Mouse (Mus musculus) heart, embryonic 11.5 days (tissue): ENCODE measurements around the gene Pacs1. TPM values are rescaled to one million over a fixed set of nuclear protein-coding genes. Genes with fewer than 3 reads are reported as not detected.
"Not testable (repeated sequence)": the region's sequence is repeated elsewhere in the genome, so short reads cannot be mapped to it uniquely, and the experiment has no call there.

Source experiments
- ATAC-seq: fragments of 200-750 bp; cut with Nextera tagmentation; replicated peaks from 2 replicates; pipeline ENCODE4 v1.8.0; 2017; ENCODE audit warnings: moderate library complexity; ENCODE audit not compliant: insufficient number of reproducible peaks, low FRiP score, low TSS enrichment
- H3K27ac ChIP-seq: fragments of 300-500 bp; sonication (generic); 2 replicates; pipeline ENCODE4 v1.5.1; 2014; ENCODE audit warnings: mild to moderate bottlenecking, low read depth, low read length
- H3K27me3 ChIP-seq: fragments of 300-500 bp; sonication (generic); 2 replicates; pipeline ENCODE4 v1.6.1; 2014; ENCODE audit warnings: mild to moderate bottlenecking, low read length, mixed read lengths; ENCODE audit not compliant: control insufficient read depth, insufficient read depth
- H3K36me3 ChIP-seq: fragments of 300-500 bp; sonication (generic); 2 replicates; pipeline ENCODE4 v1.6.1; 2014; ENCODE audit warnings: mild to moderate bottlenecking, low read length, moderate library complexity, mixed read lengths; ENCODE audit not compliant: control insufficient read depth, insufficient read depth
- H3K4me1 ChIP-seq: fragments of 300-500 bp; sonication (generic); 2 replicates; pipeline ENCODE4 v1.6.1; 2014; ENCODE audit warnings: low read length; ENCODE audit not compliant: control insufficient read depth, insufficient read depth
- H3K4me2 ChIP-seq: fragments of 300-500 bp; sonication (generic); 2 replicates; pipeline ENCODE4 v1.6.1; 2014; ENCODE audit warnings: mild to moderate bottlenecking, moderate library complexity
- H3K4me3 ChIP-seq: fragments of 300-500 bp; sonication (generic); 2 replicates; pipeline ENCODE4 v1.5.1; 2014; ENCODE audit warnings: low read depth, low read length
- H3K9ac ChIP-seq: fragments of 300-500 bp; sonication (generic); 2 replicates; pipeline ENCODE4 v1.6.1; 2014; ENCODE audit warnings: mild to moderate bottlenecking, low read depth, low read length, moderate library complexity
- H3K9me3 ChIP-seq: fragments of 300-500 bp; sonication (generic); replicated peaks from 2 replicates; pipeline ENCODE4 v1.6.1; 2016; ENCODE audit warnings: low read length; ENCODE audit not compliant: control insufficient read depth
- WGBS: fragments of 180-500 bp; shearing (Covaris S2); extraction: QIAGEN DNeasy Blood & Tissue Kit; methylation state at CpG from one replicate; pipeline ENCODE4 v1.1.7; 2014; ENCODE audit not compliant: insufficient replicate concordance; 5-methylcytosine and 5-hydroxymethylcytosine counted together
- polyA plus RNA-seq: library from polyadenylated mRNA; unstranded; fragments of >200 nt; fragmentation: Nextera tagmentation; extraction: Ambion mirVana; gene quantifications from 2 replicates; pipeline ENCODE4 v1.2.1, GENCODE M21; 2014

Pacs1 gene
- polyA plus RNA-seq, 1 experiment from 2014 or later, result 22.8 TPM

GRCm38 (mm10) chr19:5236981-5237380 is 35.9 kb downstream of the Pacs1 start:
- not testable (repeated sequence) for H3K36me3 ChIP-seq, H3K4me1 ChIP-seq, H3K27ac ChIP-seq, ATAC-seq, H3K4me3 ChIP-seq, H3K9me3 ChIP-seq, H3K9ac ChIP-seq, H3K27me3 ChIP-seq, H3K4me2 ChIP-seq
- 83% methylated on average over 1 of the region's 1 CpGs for WGBS

DNA sequence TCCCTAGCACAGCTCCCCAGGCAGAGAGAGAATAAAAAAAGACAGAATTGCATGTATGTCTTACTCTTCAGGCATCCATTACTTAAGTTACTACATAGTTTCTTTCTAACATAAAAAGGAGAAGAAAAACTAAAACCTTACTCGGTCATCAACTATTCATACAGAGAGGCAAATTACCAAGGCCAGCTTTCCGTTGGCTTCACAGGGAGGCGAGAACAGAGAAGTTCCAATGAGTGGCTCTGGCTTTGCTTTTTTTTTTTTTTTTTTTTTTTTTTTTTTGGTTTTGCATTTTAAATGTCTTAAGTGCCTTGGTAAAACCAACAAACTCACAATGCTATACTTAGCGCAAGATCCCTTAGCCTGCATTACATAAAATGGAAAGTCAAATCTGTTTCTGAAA is 40.2 kb downstream of the Pacs1 start:
- Histone ChIP-seq H3K36me3 (no peaks in the 10 kb centered on the region), H3K9ac (no peak overlapping the region), H3K4me3 (no peak overlapping the region), H3K27me3 (no peaks in the 10 kb centered on the region), H3K4me1 (no peaks in the 10 kb centered on the region), H3K9me3 (no peaks in the 10 kb centered on the region), H3K4me2 (no peak overlapping the region), H3K27ac (no peak overlapping the region)
- 87% methylated on average over 4 of the region's 4 CpGs for WGBS
- ATAC-seq, result no peak

GRCm38 (mm10) chr19:5230110-5230509 is 42.8 kb downstream of the Pacs1 start:
- Histone ChIP-seq H3K4me1 (no peaks in the 10 kb centered on the region), H3K36me3 (no peaks in the 10 kb centered on the region), H3K9ac (no peak overlapping the region), H3K9me3 (no peaks in the 10 kb centered on the region), H3K4me3 (no peak overlapping the region), H3K27ac (no peak overlapping the region), H3K27me3 (no peaks in the 10 kb centered on the region), H3K4me2 (no peak overlapping the region)
- 77% methylated on average over 2 of the region's 2 CpGs for WGBS
- ATAC-seq, result no peak

DNA sequence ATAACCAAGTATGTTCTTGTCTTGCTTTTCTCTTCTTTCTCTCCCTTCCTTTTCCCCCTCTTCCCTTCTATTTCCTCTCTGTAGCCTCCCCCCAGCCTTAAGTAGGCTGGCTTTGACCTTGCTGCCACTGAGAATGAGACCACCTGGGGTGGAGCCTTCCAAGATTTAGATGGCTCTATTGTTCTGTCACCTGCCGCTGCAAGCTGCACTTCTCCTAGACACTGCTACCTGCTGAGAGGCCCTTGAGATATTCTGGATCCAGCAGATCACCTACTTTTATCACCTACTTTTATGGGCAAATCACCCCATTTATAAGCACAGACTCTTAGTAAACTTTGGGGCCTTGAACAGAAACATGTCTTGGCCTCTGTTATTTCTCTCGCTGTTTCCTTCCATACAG is 48.3 kb downstream of the Pacs1 start:
- 50% methylated on average over 2 of the region's 2 CpGs for WGBS
- no peaks in the 10 kb centered on the region for H3K9me3 ChIP-seq
- no peaks in the 10 kb centered on the region for H3K4me1 ChIP-seq
- H3K4me2 ChIP-seq, result no peak overlapping the region
- no peak overlapping the region for H3K27ac ChIP-seq
- no peak overlapping the region for H3K9ac ChIP-seq
- ATAC-seq, result no peak
- H3K27me3 ChIP-seq, result no peaks in the 10 kb centered on the region
- no peaks in the 10 kb centered on the region for H3K36me3 ChIP-seq
- no peak overlapping the region for H3K4me3 ChIP-seq

DNA sequence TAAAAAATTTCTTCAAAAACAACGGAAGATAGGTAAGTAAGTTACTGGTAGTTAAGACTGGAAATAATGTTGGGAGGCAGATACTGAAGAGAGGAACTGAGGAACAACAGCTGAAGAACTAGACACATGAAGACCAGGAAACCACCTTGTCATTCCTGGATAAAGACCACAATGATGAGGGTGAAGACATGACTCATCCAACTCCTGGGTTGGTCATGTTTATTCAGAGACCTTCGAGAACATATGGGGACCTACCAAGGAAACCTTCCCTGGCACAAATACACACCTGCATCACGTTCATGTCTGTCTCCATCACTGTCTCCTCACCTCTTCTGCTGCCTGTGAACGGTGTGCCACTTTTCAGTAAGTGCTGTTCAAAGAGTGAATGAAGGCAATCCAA is 48.8 kb downstream of the Pacs1 start:
- ATAC-seq, result no peak
- H3K4me3 ChIP-seq, result no peak overlapping the region
- H3K9me3 ChIP-seq, result no peaks in the 10 kb centered on the region
- no peaks in the 10 kb centered on the region for H3K4me1 ChIP-seq
- H3K27me3 ChIP-seq, result no peaks in the 10 kb centered on the region
- H3K36me3 ChIP-seq, result no peaks in the 10 kb centered on the region
- H3K9ac ChIP-seq, result no peak overlapping the region
- no peak overlapping the region for H3K4me2 ChIP-seq
- no peak overlapping the region for H3K27ac ChIP-seq
- WGBS, result 81% methylated on average over 4 of the region's 4 CpGs

DNA sequence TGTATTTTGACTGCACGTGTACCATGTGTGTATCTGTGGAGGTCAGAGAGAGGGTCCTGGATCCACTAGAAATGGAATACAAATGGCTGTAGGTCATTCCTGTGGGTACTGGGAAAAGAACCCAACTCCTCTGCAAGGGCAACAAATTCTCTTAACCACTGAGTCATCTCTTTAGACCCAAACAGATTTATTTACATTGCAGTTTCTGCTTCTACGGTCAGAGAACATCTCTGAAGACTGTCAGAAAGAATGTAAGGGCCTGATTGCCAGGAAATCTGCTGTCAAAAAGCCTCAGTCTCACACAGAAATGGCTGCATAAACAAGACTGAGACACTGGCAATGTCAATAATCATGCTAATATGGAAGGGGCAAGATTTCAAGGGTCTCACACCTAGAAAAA is 51.0 kb downstream of the Pacs1 start:
- H3K27ac ChIP-seq, result no peak overlapping the region
- H3K9me3 ChIP-seq, result no peaks in the 10 kb centered on the region
- no peak overlapping the region for H3K9ac ChIP-seq
- no peak overlapping the region for H3K4me2 ChIP-seq
- ATAC-seq, result no peak
- no peaks in the 10 kb centered on the region for H3K4me1 ChIP-seq
- no peaks in the 10 kb centered on the region for H3K27me3 ChIP-seq
- no peak overlapping the region for H3K4me3 ChIP-seq
- 69% methylated on average over 2 of the region's 2 CpGs for WGBS
- no peaks in the 10 kb centered on the region for H3K36me3 ChIP-seq

DNA sequence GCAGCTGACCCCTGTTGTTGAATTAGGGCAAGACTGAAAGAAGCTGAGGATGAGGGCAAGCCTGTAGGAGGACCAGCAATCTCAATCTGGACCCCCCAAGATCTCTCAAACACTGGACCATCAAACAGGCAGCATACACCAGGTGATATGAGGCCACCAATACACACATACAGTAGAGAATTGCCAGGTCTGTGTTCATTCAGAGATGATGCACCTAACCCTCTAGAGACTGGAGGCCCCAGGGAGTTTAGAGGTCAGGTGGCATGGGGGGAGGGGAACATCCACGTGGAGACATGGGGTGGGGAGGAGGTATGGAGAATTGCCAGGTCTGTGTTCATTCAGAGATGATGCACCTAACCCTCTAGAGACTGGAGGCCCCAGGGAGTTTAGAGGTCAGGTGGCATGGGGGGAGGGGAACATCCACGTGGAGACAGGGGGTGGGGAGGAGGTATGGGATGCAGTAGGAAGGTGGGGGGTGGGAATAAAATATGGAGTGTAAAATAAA is 51.6 kb downstream of the Pacs1 start:
- WGBS, result 35% methylated on average over 2 of the region's 2 CpGs
- ATAC-seq, result not testable (repeated sequence)

GRCm38 (mm10) chr19:5220389-5220788 is 52.5 kb downstream of the Pacs1 start:
- H3K27me3 ChIP-seq, result no peaks in the 10 kb centered on the region
- no peak overlapping the region for H3K9ac ChIP-seq
- no peak overlapping the region for H3K27ac ChIP-seq
- no peak overlapping the region for H3K4me3 ChIP-seq
- H3K4me2 ChIP-seq, result no peak overlapping the region
- 78% methylated on average over 3 of the region's 3 CpGs for whole genome bisulfite sequencing
- H3K4me1 ChIP-seq, result no peaks in the 10 kb centered on the region
- H3K9me3 ChIP-seq, result no peaks in the 10 kb centered on the region
- H3K36me3 ChIP-seq, result no peaks in the 10 kb centered on the region
- no peak for ATAC-seq

More for the DNA sequence above, 51.6 kb downstream of the Pacs1 start:
- H3K27me3 ChIP-seq, H3K4me3 ChIP-seq, H3K27ac ChIP-seq, H3K4me1 ChIP-seq, H3K36me3 ChIP-seq, H3K4me2 ChIP-seq, H3K9ac ChIP-seq, H3K9me3 ChIP-seq: not testable (repeated sequence)

- Histone ChIP-seq H3K9me3 (no peaks in the 10 kb centered on the region), H3K9ac (no peak overlapping the region), H3K27ac (no peak overlapping the region), H3K27me3 (no peaks in the 10 kb centered on the region), H3K4me3 (no peak overlapping the region), H3K4me2 (no peak overlapping the region), H3K36me3 (no peaks in the 10 kb centered on the region), H3K4me1 (peaks cover 4% of the 10 kb centered on the region; the same call in 1 of the 2 replicates)
- WGBS, result 82% methylated on average over 2 of the region's 2 CpGs
- no peak for ATAC-seq
Observed at GRCm38 (mm10) chr19:5201691-5202090, 71.2 kb downstream of the Pacs1 start.
